Mouse (Mus musculus) hindbrain, postnatal 0 days (tissue): ENCODE measurements around the gene Prkar2a. TPM values are rescaled to one million over a fixed set of nuclear protein-coding genes. Genes with fewer than 3 reads are reported as not detected.
A peak's percentile ranks its signal among the peaks of the same experiment; 100 is the strongest.
"Not testable (repeated sequence)": the region's sequence is repeated elsewhere in the genome, so short reads cannot be mapped to it uniquely, and the experiment has no call there.

Experiments used
- ATAC-seq: fragments of 200-750 bp; cut with Nextera tagmentation; 2 replicates; pipeline ENCODE4 v1.8.0; 2017; ENCODE audit warnings: mild to moderate bottlenecking, moderate TSS enrichment, moderate library complexity
- DNase-seq: peaks from one replicate; pipeline ENCODE4 v3.0.0-alpha.2; 2015; ENCODE audit warnings: low spot score
- H3K27ac ChIP-seq: fragments of 300-500 bp; sonication (generic); 2 replicates; pipeline ENCODE4 v1.5.1; 2014; ENCODE audit warnings: mild to moderate bottlenecking
- H3K27me3 ChIP-seq: fragments of 300-500 bp; sonication (generic); 2 replicates; pipeline ENCODE4 v1.6.1; 2014; ENCODE audit warnings: low read length, mixed read lengths; ENCODE audit not compliant: insufficient read depth
- H3K36me3 ChIP-seq: fragments of 300-500 bp; sonication (generic); 2 replicates; pipeline ENCODE4 v1.6.1; 2014; ENCODE audit warnings: low read length, mixed read lengths; ENCODE audit not compliant: insufficient read depth
- H3K4me1 ChIP-seq: fragments of 300-500 bp; sonication (generic); 2 replicates; pipeline ENCODE4 v1.6.1; 2014; ENCODE audit warnings: antibody characterized with exemption, low read length, mixed read lengths; ENCODE audit not compliant: insufficient read depth
- H3K4me2 ChIP-seq: fragments of 300-500 bp; sonication (generic); 2 replicates; pipeline ENCODE4 v1.6.1; 2014; ENCODE audit warnings: low read depth, mild to moderate bottlenecking, low read length, moderate library complexity, mixed read lengths
- H3K4me3 ChIP-seq: fragments of 300-500 bp; sonication (generic); 2 replicates; pipeline ENCODE4 v1.5.1; 2014; ENCODE audit warnings: low read length
- H3K9ac ChIP-seq: fragments of 300-500 bp; sonication (generic); replicated peaks from 2 replicates; pipeline ENCODE4 v1.6.1; 2014; ENCODE audit warnings: mild to moderate bottlenecking, low read length, moderate library complexity, mixed read lengths
- H3K9me3 ChIP-seq: fragments of 300-500 bp; sonication (generic); 2 replicates; pipeline ENCODE4 v1.6.1; 2016; ENCODE audit warnings: low read length, mixed read lengths
- CTCF ChIP-seq: IDR thresholded peaks from 2 replicates; pipeline ENCODE4 v1.5.1; 2016; ENCODE audit warnings: antibody characterized with exemption, control low read depth, low read depth
- WGBS: fragments of 180-500 bp; shearing (Covaris S2); extraction: QIAGEN DNeasy Blood & Tissue Kit; methylation state at CpG from one replicate; pipeline ENCODE4 v1.1.7; 2014; 5-methylcytosine and 5-hydroxymethylcytosine counted together
- polyA plus RNA-seq: library from polyadenylated mRNA; unstranded; fragments of >200 nt; fragmentation: Nextera tagmentation; extraction: Ambion mirVana; gene quantifications from 2 replicates; pipeline ENCODE4 v1.2.1, GENCODE M21; 2015
- total RNA-seq: library from RNA; depleted of rRNA; stranded (reverse); fragments of >200 nt; gene quantifications from 2 replicates; pipeline ENCODE4 v1.2.3, GENCODE M21; 2014

Gene Prkar2a
- total and polyA plus RNA-seq, 2 experiments from 2014 or later = 43.9 to 87.3 TPM

DNA sequence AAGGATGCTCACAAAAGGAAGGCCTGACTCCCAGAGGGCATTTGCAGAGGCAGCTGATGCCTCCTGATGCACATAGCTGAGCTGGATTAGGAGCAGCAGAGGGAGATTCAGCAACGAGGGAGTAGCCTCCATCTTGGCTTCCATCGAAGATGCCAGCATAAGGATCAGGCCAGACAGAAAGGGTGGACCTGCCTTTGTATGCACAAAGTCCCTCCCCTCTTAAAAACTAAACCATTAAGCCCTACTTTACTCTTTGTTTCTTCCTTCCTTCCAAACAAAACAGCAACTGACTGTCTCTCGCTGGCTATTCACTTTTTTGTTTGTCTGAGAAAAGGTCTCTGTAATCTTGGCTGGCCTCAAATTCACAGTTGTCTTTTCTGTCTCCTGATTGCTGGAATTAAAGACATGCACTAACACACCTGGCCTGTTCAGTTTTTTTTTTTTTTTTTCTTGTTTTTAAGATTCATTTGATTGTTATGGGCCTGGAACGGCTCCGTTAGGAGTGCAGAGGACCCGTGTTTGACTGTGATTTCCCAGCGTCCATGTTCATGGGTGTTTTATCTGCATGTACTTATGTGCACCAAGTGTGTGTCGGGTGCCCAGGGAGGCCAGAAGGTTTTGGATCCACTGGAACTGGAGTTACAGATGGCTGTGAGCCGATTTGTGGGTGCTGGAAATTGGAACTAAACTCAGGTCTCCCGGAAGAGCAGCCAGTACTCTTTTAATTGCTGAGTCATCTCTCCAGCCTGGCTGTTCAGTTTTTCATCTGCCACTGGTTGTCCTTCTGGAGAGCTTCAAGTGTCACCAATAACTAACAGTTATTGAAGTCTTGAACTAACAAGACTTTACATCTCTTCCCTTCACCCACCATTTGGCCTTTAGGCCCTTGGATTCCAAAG, 34.3 kb upstream of the Prkar2a start:
- no peak overlapping the region for H3K4me2 ChIP-seq
- H3K27me3 ChIP-seq = no peaks in the 10 kb centered on the region
- H3K9ac ChIP-seq = no peak overlapping the region
- no peak overlapping the region for H3K27ac ChIP-seq
- ATAC-seq = no peak
- no peaks in the 10 kb centered on the region; the same call in 1 of the 2 replicates for H3K4me1 ChIP-seq
- no peak overlapping the region for H3K4me3 ChIP-seq
- H3K36me3 ChIP-seq = no peaks in the 10 kb centered on the region
- no peaks in the 10 kb centered on the region for H3K9me3 ChIP-seq
- 79% methylated on average over 10 of the region's 10 CpGs for WGBS
- DNase-seq = no peak
- no peak for TF ChIP-seq CTCF

DNA sequence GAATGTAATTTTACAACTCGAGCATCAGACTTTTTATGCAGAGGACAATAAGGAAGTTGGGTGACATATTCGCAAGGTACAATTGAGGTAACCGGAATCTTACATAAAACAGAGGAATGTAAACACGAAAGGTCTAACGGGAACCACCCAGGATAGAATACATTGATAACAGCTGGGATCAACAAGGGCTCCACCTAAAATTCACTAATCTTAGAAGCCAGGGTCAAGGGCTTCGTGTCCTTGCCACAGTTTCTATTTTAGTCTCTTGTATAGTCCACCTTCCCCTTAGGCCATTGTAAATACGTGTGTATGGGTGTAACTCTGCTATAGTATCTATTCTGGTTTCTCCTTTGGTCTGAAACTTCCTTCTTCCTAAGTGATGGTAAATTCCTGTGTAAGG, 33.2 kb upstream of the Prkar2a start:
- H3K4me3 ChIP-seq, ATAC-seq, H3K27me3 ChIP-seq, H3K9ac ChIP-seq, H3K4me2 ChIP-seq, H3K4me1 ChIP-seq, H3K9me3 ChIP-seq, H3K27ac ChIP-seq, H3K36me3 ChIP-seq, DNase-seq: not testable (repeated sequence)
- 87% methylated on average over 7 of the region's 7 CpGs for WGBS

DNA sequence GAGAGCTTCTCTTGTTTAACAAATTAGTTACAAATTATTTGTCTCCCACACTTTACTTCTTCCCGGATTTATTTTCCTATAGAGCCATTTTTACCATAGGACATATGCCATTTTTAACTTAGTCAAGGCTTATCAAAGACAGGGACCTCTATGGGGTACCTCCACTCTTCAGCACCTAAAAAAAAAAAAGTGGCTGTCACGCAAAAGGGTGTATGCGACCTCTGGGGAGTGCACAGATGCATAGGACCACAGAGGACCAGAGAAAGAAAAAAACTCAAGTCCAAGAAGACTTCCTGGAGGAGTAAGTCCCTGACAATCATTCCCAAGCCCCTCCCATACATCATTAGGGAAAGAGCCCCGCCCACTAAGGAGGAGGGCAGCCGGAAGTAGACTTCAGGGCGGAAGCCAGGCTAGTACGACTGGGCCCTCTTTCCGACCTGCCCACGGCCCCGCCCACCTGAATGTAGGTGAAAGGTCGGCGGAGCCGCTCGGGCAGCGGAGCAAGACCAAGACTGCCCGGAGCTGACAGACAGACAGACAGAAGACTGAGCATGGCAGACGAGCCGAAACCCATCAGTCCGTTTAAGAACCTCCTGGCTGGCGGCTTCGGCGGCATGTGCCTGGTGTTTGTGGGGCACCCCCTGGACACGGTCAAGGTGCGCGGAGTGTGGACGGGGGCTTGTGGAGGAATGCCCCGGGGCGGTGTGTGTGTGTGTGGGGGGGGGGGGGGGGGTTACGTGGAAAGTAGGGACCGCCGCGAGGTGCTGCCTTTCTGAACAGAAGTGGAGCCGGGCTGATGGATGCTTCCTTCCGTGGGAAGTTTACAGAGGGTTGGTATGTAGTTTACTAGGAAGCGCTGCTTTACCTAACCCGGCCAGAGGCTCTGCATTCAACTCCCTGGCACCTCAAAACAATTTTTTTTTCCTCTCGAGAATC, 27.2 kb upstream of the Prkar2a start, which contains the start of gene Slc25a20:
Slc25a20 (plus strand) TSS at position 412 of the 936 bp plus-strand sequence.
- 3% methylated on average over 37 of the region's 37 CpGs for WGBS
- Histone ChIP-seq H3K27me3 (no peaks in the 10 kb centered on the region), H3K27ac (no peak within 1 kb of the TSS), H3K4me3 (peak within 1 kb of the TSS; percentile 65), H3K4me2 (peak within 1 kb of the TSS; percentile 85), H3K9me3 (no peaks in the 10 kb centered on the region), H3K4me1 (peaks cover 10% of the 10 kb centered on the region), H3K36me3 (no peaks in the 10 kb centered on the region), H3K9ac (peak within 1 kb of the TSS; percentile 58)
- peak; percentile 88 for DNase-seq
- TF ChIP-seq CTCF = no peak
- ATAC-seq = peak; percentile 97

DNA sequence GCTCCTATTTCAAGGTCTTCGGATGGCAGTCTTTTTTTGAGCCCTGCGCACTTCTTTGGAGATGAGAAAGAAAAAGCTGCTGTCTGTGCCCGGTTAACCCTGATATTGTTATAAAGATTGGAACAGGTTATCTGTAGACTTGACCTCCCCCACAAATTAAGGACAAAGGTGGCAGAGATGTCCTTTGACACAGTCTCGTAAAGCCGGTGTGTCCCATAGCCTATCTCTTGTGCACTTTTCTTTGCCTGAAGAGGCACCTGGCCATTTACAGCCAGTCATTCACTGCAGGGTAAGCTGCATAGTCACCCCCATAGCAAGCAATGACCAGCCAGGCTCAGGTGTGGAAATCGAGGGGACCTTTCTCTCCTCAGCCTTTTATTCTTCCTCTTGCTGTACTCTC, 26.5 kb upstream of the Prkar2a start:
- no peak for ATAC-seq
- no peak for TF ChIP-seq CTCF
- Histone ChIP-seq H3K4me3 (peak overlapping the region; percentile 65), H3K4me1 (peaks cover 10% of the 10 kb centered on the region), H3K27ac (no peak overlapping the region), H3K9me3 (no peaks in the 10 kb centered on the region), H3K9ac (peak overlapping the region; percentile 58), H3K36me3 (no peaks in the 10 kb centered on the region), H3K4me2 (peak overlapping the region; percentile 85), H3K27me3 (no peaks in the 10 kb centered on the region)
- no peak for DNase-seq
- 49% methylated on average over 6 of the region's 6 CpGs for whole genome bisulfite sequencing

DNA sequence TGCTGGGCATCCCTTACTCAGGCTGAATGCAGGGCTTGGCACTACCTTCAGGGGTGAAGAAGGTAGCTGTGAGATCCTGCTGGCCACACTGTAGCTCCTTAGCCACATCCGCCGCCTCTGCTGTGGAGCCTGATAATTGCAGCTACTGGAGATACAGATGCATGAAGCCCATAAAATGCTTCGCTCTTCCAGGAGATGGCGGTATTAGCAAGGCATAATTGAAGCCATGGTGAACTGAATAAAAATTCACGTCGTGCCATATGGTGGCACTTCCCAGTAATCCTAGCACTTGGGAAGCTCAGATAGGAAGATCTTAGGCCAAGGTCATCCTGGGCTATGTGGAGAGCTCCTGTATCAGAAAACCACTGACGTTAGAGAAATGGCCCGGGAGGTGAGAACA, 19.2 kb upstream of the Prkar2a start:
- Histone ChIP-seq H3K36me3 (peaks cover 17% of the 10 kb centered on the region; the same call in 1 of the 2 replicates), H3K27ac (no peak overlapping the region), H3K9me3 (no peaks in the 10 kb centered on the region), H3K4me3 (no peak overlapping the region), H3K4me2 (no peak overlapping the region), H3K9ac (no peak overlapping the region), H3K4me1 (no peaks in the 10 kb centered on the region), H3K27me3 (no peaks in the 10 kb centered on the region)
- peak; percentile 69 for TF ChIP-seq CTCF
- DNase-seq (peak; percentile 72), ATAC-seq (no peak)
- WGBS = 51% methylated on average over 8 of the region's 8 CpGs

DNA sequence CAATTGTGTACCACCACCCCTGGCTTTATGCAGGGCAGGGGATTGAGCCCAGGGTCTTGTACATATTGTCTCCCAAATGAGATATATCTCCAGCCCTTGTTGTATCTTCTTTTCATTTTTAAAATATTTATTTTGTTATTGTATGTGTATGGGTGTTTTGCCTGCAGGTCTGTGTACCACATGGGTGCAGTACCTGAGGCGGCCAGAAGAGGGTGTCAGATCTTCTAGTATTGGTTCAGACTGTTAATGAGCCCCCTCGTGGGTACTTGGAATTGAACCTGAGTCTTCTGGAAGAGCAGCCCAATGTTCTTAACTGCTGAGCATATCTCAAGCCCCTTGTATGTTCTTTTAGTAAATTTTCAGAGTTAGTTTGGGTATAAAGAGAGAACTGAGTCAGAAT, 16.0 kb upstream of the Prkar2a start:
- WGBS = 42% methylated on average over 2 of the region's 2 CpGs
- H3K4me3 ChIP-seq = no peak overlapping the region
- DNase-seq = peak; percentile 58
- H3K9ac ChIP-seq = no peak overlapping the region
- no peak overlapping the region for H3K27ac ChIP-seq
- H3K9me3 ChIP-seq = no peaks in the 10 kb centered on the region
- ATAC-seq = no peak
- no peaks in the 10 kb centered on the region for H3K27me3 ChIP-seq
- H3K4me1 ChIP-seq = no peaks in the 10 kb centered on the region
- H3K4me2 ChIP-seq = no peak overlapping the region
- peak; percentile 61 for TF ChIP-seq CTCF
- H3K36me3 ChIP-seq = peaks cover 21% of the 10 kb centered on the region; the same call in 1 of the 2 replicates
